Mouse (Mus musculus): ENCODE data around the gene Odf3l2. TPM values are rescaled to one million over a fixed set of nuclear protein-coding genes. Genes with fewer than 3 reads are reported as not detected.

Odf3l2 gene
- polyA plus RNA-seq (2015; fragmentation: Nextera tagmentation; extraction: Ambion mirVana), result not detected in 2 replicates

GRCm38 (mm10) chr10:79645711-79646110 is at the start of gene Odf3l2:
Gene Odf3l2, minus strand, starts transcription at chr10:79645738.
- no peaks in the 10 kb centered on the region for H3K27me3 ChIP-seq (replicated peaks; ENCODE audit: insufficient read depth, low read length)
- ATAC-seq (no peak), DNase-seq (ENCODE audit: low spot score) (no peak)
- H3K36me3 ChIP-seq (ENCODE audit: insufficient read depth, low read length), result no peaks in the 10 kb centered on the region
- no peaks in the 10 kb centered on the region for H3K9me3 ChIP-seq (ENCODE audit: low read length)
- no peak within 1 kb of the TSS for H3K9ac ChIP-seq (replicated peaks; ENCODE audit: low read depth)
- H3K4me3 ChIP-seq (ENCODE audit: low read depth, low read length), result no peak within 1 kb of the TSS
- H3K4me2 ChIP-seq (replicated peaks; ENCODE audit: low read depth, low read length), result no peak within 1 kb of the TSS
- no peak within 1 kb of the TSS for H3K27ac ChIP-seq (ENCODE audit: low read length)
- no peaks in the 10 kb centered on the region for H3K4me1 ChIP-seq (ENCODE audit: insufficient read depth, low read depth, low read length)
- 57% methylated on average over 8 of the region's 8 CpGs for WGBS
- TF ChIP-seq EP300 (IDR thresholded peaks at IDR 0.05), result no peak
- TF ChIP-seq CTCF (IDR thresholded peaks at IDR 0.05), result no peak

GRCm38 (mm10) chr10:79694379-79694655 is 48.8 kb upstream of the Odf3l2 start:
- Histone ChIP-seq H3K4me3 (ENCODE audit: low read depth, low read length) (no peak overlapping the region), H3K9ac (replicated peaks; ENCODE audit: low read depth) (no peak overlapping the region), H3K4me1 (ENCODE audit: insufficient read depth, low read depth, low read length) (peaks cover 19% of the 10 kb centered on the region; the same call in 1 of the 2 replicates), H3K27me3 (replicated peaks; ENCODE audit: insufficient read depth, low read length) (no peaks in the 10 kb centered on the region), H3K27ac (ENCODE audit: low read length) (no peak overlapping the region), H3K36me3 (ENCODE audit: insufficient read depth, low read length) (no peaks in the 10 kb centered on the region), H3K4me2 (replicated peaks; ENCODE audit: low read depth, low read length) (no peak overlapping the region), H3K9me3 (ENCODE audit: low read length) (no peaks in the 10 kb centered on the region)
- WGBS, result 78% methylated on average over 6 of the region's 6 CpGs
- TF ChIP-seq CTCF (IDR thresholded peaks at IDR 0.05), result no peak
- no peak for TF ChIP-seq EP300 (IDR thresholded peaks at IDR 0.05)
- DNase-seq (ENCODE audit: low spot score) (no peak), ATAC-seq (no peak)

GRCm38 (mm10) chr10:79693580-79694378 is 48.2 kb upstream of the Odf3l2 start:
- Histone ChIP-seq H3K27me3 (replicated peaks; ENCODE audit: insufficient read depth, low read length) (no peaks in the 10 kb centered on the region), H3K27ac (ENCODE audit: low read length) (no peak overlapping the region), H3K9ac (replicated peaks; ENCODE audit: low read depth) (no peak overlapping the region), H3K4me1 (ENCODE audit: insufficient read depth, low read depth, low read length) (peaks cover 18% of the 10 kb centered on the region; the same call in 1 of the 2 replicates), H3K4me2 (replicated peaks; ENCODE audit: low read depth, low read length) (no peak overlapping the region), H3K36me3 (ENCODE audit: insufficient read depth, low read length) (no peaks in the 10 kb centered on the region), H3K9me3 (ENCODE audit: low read length) (no peaks in the 10 kb centered on the region), H3K4me3 (ENCODE audit: low read depth, low read length) (no peak overlapping the region)
- TF ChIP-seq CTCF (IDR thresholded peaks at IDR 0.05), result no peak
- 56% methylated on average over 12 of the region's 12 CpGs for WGBS
- ATAC-seq (no peak), DNase-seq (ENCODE audit: low spot score) (no peak)

- Histone ChIP-seq H3K27me3 (replicated peaks; ENCODE audit: insufficient read depth, low read length) (no peaks in the 10 kb centered on the region), H3K9ac (replicated peaks; ENCODE audit: low read depth) (no peak overlapping the region), H3K4me2 (replicated peaks; ENCODE audit: low read depth, low read length) (no peak overlapping the region), H3K9me3 (ENCODE audit: low read length) (no peaks in the 10 kb centered on the region), H3K4me1 (ENCODE audit: insufficient read depth, low read depth, low read length) (peaks cover 8% of the 10 kb centered on the region; the same call in 1 of the 2 replicates), H3K36me3 (ENCODE audit: insufficient read depth, low read length) (peaks cover 12% of the 10 kb centered on the region), H3K4me3 (ENCODE audit: low read depth, low read length) (no peak overlapping the region), H3K27ac (ENCODE audit: low read length) (no peak overlapping the region)
- TF ChIP-seq EP300 (IDR thresholded peaks at IDR 0.05), result no peak
- TF ChIP-seq CTCF (IDR thresholded peaks at IDR 0.05), result peak; percentile 35
- DNase-seq (ENCODE audit: low spot score) (no peak), ATAC-seq (no peak)
- 98% methylated on average over 2 of the region's 2 CpGs for WGBS
Measured at GRCm38 (mm10) chr10:79691986-79692548, 46.5 kb upstream of the Odf3l2 start.

GRCm38 (mm10) chr10:79689178-79689577 is 43.6 kb upstream of the Odf3l2 start:
- TF ChIP-seq EP300 (IDR thresholded peaks at IDR 0.05) (no peak), CTCF (IDR thresholded peaks at IDR 0.05) (no peak)
- peaks cover 35% of the 10 kb centered on the region for H3K36me3 ChIP-seq (ENCODE audit: insufficient read depth, low read length)
- H3K27ac ChIP-seq (ENCODE audit: low read length), result no peak overlapping the region
- H3K4me2 ChIP-seq (replicated peaks; ENCODE audit: low read depth, low read length), result no peak overlapping the region
- H3K4me3 ChIP-seq (ENCODE audit: low read depth, low read length), result no peak overlapping the region
- DNase-seq (ENCODE audit: low spot score) (no peak), ATAC-seq (no peak)
- no peaks in the 10 kb centered on the region for H3K27me3 ChIP-seq (replicated peaks; ENCODE audit: insufficient read depth, low read length)
- H3K9ac ChIP-seq (replicated peaks; ENCODE audit: low read depth), result no peak overlapping the region
- WGBS, result 92% methylated on average over 3 of the region's 3 CpGs
- H3K9me3 ChIP-seq (ENCODE audit: low read length), result no peaks in the 10 kb centered on the region
- H3K4me1 ChIP-seq (ENCODE audit: insufficient read depth, low read depth, low read length), result no peaks in the 10 kb centered on the region

GRCm38 (mm10) chr10:79688720-79689119 is 43.2 kb upstream of the Odf3l2 start, which contains the start of gene Gzmm:
Gene Gzmm, plus strand, starts transcription at chr10:79689020.
- Histone ChIP-seq H3K27ac (ENCODE audit: low read length) (no peak within 1 kb of the TSS), H3K9ac (replicated peaks; ENCODE audit: low read depth) (no peak within 1 kb of the TSS), H3K4me1 (ENCODE audit: insufficient read depth, low read depth, low read length) (peaks cover 2% of the 10 kb centered on the region; the same call in 1 of the 2 replicates), H3K9me3 (ENCODE audit: low read length) (no peaks in the 10 kb centered on the region), H3K27me3 (replicated peaks; ENCODE audit: insufficient read depth, low read length) (no peaks in the 10 kb centered on the region), H3K36me3 (ENCODE audit: insufficient read depth, low read length) (peaks cover 35% of the 10 kb centered on the region), H3K4me3 (ENCODE audit: low read depth, low read length) (no peak within 1 kb of the TSS), H3K4me2 (replicated peaks; ENCODE audit: low read depth, low read length) (no peak within 1 kb of the TSS)
- TF ChIP-seq EP300 (IDR thresholded peaks at IDR 0.05) (no peak), CTCF (IDR thresholded peaks at IDR 0.05) (no peak)
- WGBS, result 85% methylated on average over 4 of the region's 4 CpGs
- DNase-seq (ENCODE audit: low spot score) (no peak), ATAC-seq (no peak)

All from lung, postnatal 0 days (tissue).